Mouse (Mus musculus) midbrain, embryonic 15.5 days (tissue): Measurements from ENCODE around the gene Pkdcc. TPM values are rescaled to one million over a fixed set of nuclear protein-coding genes. Genes with fewer than 3 reads are reported as not detected.

Experiments used
- ATAC-seq: fragments of 200-750 bp; cut with Nextera tagmentation; replicated peaks from 2 replicates; pipeline ENCODE4 v1.8.0; 2017; ENCODE audit warnings: moderate TSS enrichment
- H3K27ac ChIP-seq: fragments of 300-500 bp; sonication (generic); 2 replicates; pipeline ENCODE4 v1.5.1; 2015; ENCODE audit warnings: mild to moderate bottlenecking, inconsistent platforms
- H3K27me3 ChIP-seq: fragments of 300-500 bp; sonication (generic); replicated peaks from 2 replicates; pipeline ENCODE4 v1.6.1; 2015; ENCODE audit warnings: inconsistent platforms
- H3K36me3 ChIP-seq: fragments of 300-500 bp; sonication (generic); replicated peaks from 2 replicates; pipeline ENCODE4 v1.6.1; 2015; ENCODE audit warnings: inconsistent platforms
- H3K4me1 ChIP-seq: fragments of 300-500 bp; sonication (generic); 2 replicates; pipeline ENCODE4 v1.6.1; 2015; ENCODE audit warnings: inconsistent platforms
- H3K4me2 ChIP-seq: fragments of 300-500 bp; sonication (generic); 2 replicates; pipeline ENCODE4 v1.6.1; 2015; ENCODE audit warnings: inconsistent platforms, mild to moderate bottlenecking, moderate library complexity
- H3K4me3 ChIP-seq: fragments of 300-500 bp; sonication (generic); 2 replicates; pipeline ENCODE4 v1.5.1; 2015; ENCODE audit warnings: mild to moderate bottlenecking, inconsistent platforms
- H3K9ac ChIP-seq: fragments of 300-500 bp; sonication (generic); 2 replicates; pipeline ENCODE4 v1.6.1; 2015; ENCODE audit warnings: mild to moderate bottlenecking, inconsistent platforms
- H3K9me3 ChIP-seq: fragments of 300-500 bp; sonication (generic); 2 replicates; pipeline ENCODE4 v1.6.1; 2016; ENCODE audit warnings: inconsistent platforms
- WGBS: fragments of 180-500 bp; shearing (Covaris S2); methylation state at CpG from one replicate; pipeline ENCODE4 v1.1.7; 2015; ENCODE audit warnings: mixed read lengths; 5-methylcytosine and 5-hydroxymethylcytosine counted together
- polyA plus RNA-seq: library from polyadenylated mRNA; unstranded; fragments of >200 nt; fragmentation: Nextera tagmentation; extraction: Ambion mirVana; gene quantifications from 2 replicates; pipeline ENCODE4 v1.2.1, GENCODE M21; 2015

Gene Pkdcc
- polyA plus RNA-seq, 1 experiment from 2014 or later, result 4.3 TPM

GRCm38 (mm10) chr17:83214161-83214592, 915 bp upstream of the Pkdcc start:
- Histone ChIP-seq H3K4me1 (peaks cover 46% of the 10 kb centered on the region), H3K27me3 (peaks cover 50% of the 10 kb centered on the region), H3K4me3 (peak overlapping the region; percentile 78), H3K9me3 (no peaks in the 10 kb centered on the region), H3K9ac (peak overlapping the region; percentile 81), H3K36me3 (no peaks in the 10 kb centered on the region), H3K27ac (no peak overlapping the region), H3K4me2 (peak overlapping the region; percentile 95)
- ATAC-seq, result peak; percentile 22; the same call in 1 of the 2 replicates
- under 1% methylated on average over 16 of the region's 16 CpGs for WGBS

- H3K9me3 ChIP-seq, result no peaks in the 10 kb centered on the region
- H3K4me2 ChIP-seq, result peak overlapping the region; percentile 95
- ATAC-seq, result peak; percentile 61
- peak overlapping the region; percentile 81 for H3K9ac ChIP-seq
- 0% methylated on average over 75 of the region's 80 CpGs for WGBS
- peak overlapping the region; percentile 79 for H3K27ac ChIP-seq
- peaks cover 52% of the 10 kb centered on the region for H3K4me1 ChIP-seq
- H3K36me3 ChIP-seq, result no peaks in the 10 kb centered on the region
- peak overlapping the region; percentile 78 for H3K4me3 ChIP-seq
- H3K27me3 ChIP-seq, result peaks cover 46% of the 10 kb centered on the region
These were observed 595 bp downstream of the Pkdcc start for GRCm38 (mm10) chr17:83215529-83216244.

GRCm38 (mm10) chr17:83216251-83216919, 1.3 kb downstream of the Pkdcc start:
- Histone ChIP-seq H3K27ac (peak overlapping the region; percentile 79), H3K9ac (peak overlapping the region; percentile 81), H3K27me3 (peaks cover 46% of the 10 kb centered on the region), H3K9me3 (no peaks in the 10 kb centered on the region), H3K4me3 (peak overlapping the region; percentile 78), H3K4me1 (peaks cover 52% of the 10 kb centered on the region), H3K4me2 (peak overlapping the region; percentile 95), H3K36me3 (no peaks in the 10 kb centered on the region)
- WGBS, result 28% methylated on average over 7 of the region's 7 CpGs
- no peak for ATAC-seq

GRCm38 (mm10) chr17:83218189-83218588, 3.1 kb downstream of the Pkdcc start:
- WGBS, result 36% methylated on average over 2 of the region's 2 CpGs
- peaks cover 52% of the 10 kb centered on the region for H3K4me1 ChIP-seq
- no peaks in the 10 kb centered on the region for H3K9me3 ChIP-seq
- no peak for ATAC-seq
- H3K27ac ChIP-seq, result no peak overlapping the region
- no peaks in the 10 kb centered on the region for H3K36me3 ChIP-seq
- H3K9ac ChIP-seq, result no peak overlapping the region
- peaks cover 56% of the 10 kb centered on the region for H3K27me3 ChIP-seq
- H3K4me2 ChIP-seq, result peak overlapping the region; percentile 95
- H3K4me3 ChIP-seq, result 0 out of 2 replicates have a peak overlapping the region, but pooled peaks have one; percentile 3

- WGBS, result 76% methylated on average over 6 of the region's 6 CpGs
- H3K4me2 ChIP-seq, result peak overlapping the region; percentile 11; the same call in 1 of the 2 replicates
- H3K4me3 ChIP-seq, result no peak overlapping the region
- H3K27ac ChIP-seq, result no peak overlapping the region
- H3K27me3 ChIP-seq, result peaks cover 56% of the 10 kb centered on the region
- no peak for ATAC-seq
- H3K36me3 ChIP-seq, result no peaks in the 10 kb centered on the region
- no peak overlapping the region for H3K9ac ChIP-seq
- H3K9me3 ChIP-seq, result no peaks in the 10 kb centered on the region
- H3K4me1 ChIP-seq, result peaks cover 52% of the 10 kb centered on the region
These were observed 3.6 kb downstream of the Pkdcc start for GRCm38 (mm10) chr17:83218722-83219121.

GRCm38 (mm10) chr17:83219351-83220287, 4.5 kb downstream of the Pkdcc start:
- WGBS, result 62% methylated on average over 14 of the region's 14 CpGs
- H3K4me1 ChIP-seq, result peaks cover 46% of the 10 kb centered on the region
- no peak overlapping the region for H3K4me2 ChIP-seq
- no peaks in the 10 kb centered on the region for H3K9me3 ChIP-seq
- no peaks in the 10 kb centered on the region for H3K36me3 ChIP-seq
- no peak overlapping the region for H3K4me3 ChIP-seq
- no peak for ATAC-seq
- peaks cover 60% of the 10 kb centered on the region for H3K27me3 ChIP-seq
- H3K27ac ChIP-seq, result no peak overlapping the region
- no peak overlapping the region for H3K9ac ChIP-seq

GRCm38 (mm10) chr17:83220954-83221538, 6.0 kb downstream of the Pkdcc start:
- Histone ChIP-seq H3K4me1 (peaks cover 43% of the 10 kb centered on the region), H3K9ac (no peak overlapping the region)
- WGBS, result 89% methylated on average over 18 of the region's 18 CpGs

GRCm38 (mm10) chr17:83221611-83222500, 6.8 kb downstream of the Pkdcc start:
- H3K27me3 ChIP-seq, result peaks cover 70% of the 10 kb centered on the region
- no peak overlapping the region for H3K4me2 ChIP-seq
- WGBS, result 89% methylated on average over 13 of the region's 13 CpGs

More at GRCm38 (mm10) chr17:83220954-83221538, 6.0 kb downstream of the Pkdcc start:
- ATAC-seq, result no peak
- Histone ChIP-seq H3K9me3 (no peaks in the 10 kb centered on the region), H3K4me3 (no peak overlapping the region), H3K36me3 (no peaks in the 10 kb centered on the region), H3K27me3 (peaks cover 72% of the 10 kb centered on the region), H3K27ac (no peak overlapping the region), H3K4me2 (no peak overlapping the region)

GRCm38 (mm10) chr17:83222705-83223104, 7.6 kb downstream of the Pkdcc start:
- H3K9me3 ChIP-seq, result no peaks in the 10 kb centered on the region
- peaks cover 36% of the 10 kb centered on the region for H3K4me1 ChIP-seq
- H3K36me3 ChIP-seq, result no peaks in the 10 kb centered on the region
- no peak overlapping the region for H3K27ac ChIP-seq
- H3K27me3 ChIP-seq, result peaks cover 66% of the 10 kb centered on the region
- H3K9ac ChIP-seq, result no peak overlapping the region
- no peak overlapping the region for H3K4me3 ChIP-seq
- WGBS, result 65% methylated on average over 3 of the region's 3 CpGs
- ATAC-seq, result no peak
- no peak overlapping the region for H3K4me2 ChIP-seq

More at GRCm38 (mm10) chr17:83221611-83222500, 6.8 kb downstream of the Pkdcc start:
- Histone ChIP-seq H3K27ac (no peak overlapping the region), H3K36me3 (no peaks in the 10 kb centered on the region), H3K4me1 (peaks cover 41% of the 10 kb centered on the region), H3K9ac (no peak overlapping the region), H3K9me3 (no peaks in the 10 kb centered on the region), H3K4me3 (no peak overlapping the region)
- ATAC-seq, result no peak

GRCm38 (mm10) chr17:83224451-83224971, 9.4 kb downstream of the Pkdcc start:
- 0 out of 2 replicates have a peak overlapping the region, but pooled peaks have one; percentile 1 for H3K4me2 ChIP-seq
- H3K36me3 ChIP-seq, result no peaks in the 10 kb centered on the region
- H3K9ac ChIP-seq, result no peak overlapping the region
- H3K27me3 ChIP-seq, result peaks cover 66% of the 10 kb centered on the region
- no peaks in the 10 kb centered on the region for H3K9me3 ChIP-seq
- WGBS, result 29% methylated on average over 13 of the region's 13 CpGs
- ATAC-seq, result peak; percentile 35
- H3K4me1 ChIP-seq, result peaks cover 20% of the 10 kb centered on the region
- H3K4me3 ChIP-seq, result no peak overlapping the region
- H3K27ac ChIP-seq, result no peak overlapping the region
